Mouse (Mus musculus): ENCODE results near the gene Cdc5l. TPM values are rescaled to one million over a fixed set of nuclear protein-coding genes. Genes with fewer than 3 reads are reported as not detected.
"Not testable (repeated sequence)": the region's sequence is repeated elsewhere in the genome, so short reads cannot be mapped to it uniquely, and the experiment has no call there.

Cdc5l gene
- polyA plus RNA-seq, 1 experiment from 2014 or later = 72.3 TPM

- H3K27me3 ChIP-seq (ENCODE audit: control insufficient read depth, insufficient read depth, low read length) = not testable (repeated sequence)
These were observed 21.9 kb downstream of the Cdc5l start for GRCm38 (mm10) chr17:45411617-45412016.

GRCm38 (mm10) chr17:45408719-45409118 lies 24.8 kb downstream of the Cdc5l start:
- Histone ChIP-seq H3K4me3 (ENCODE audit: low read depth, low read length) (no peak overlapping the region), H3K36me3 (ENCODE audit: control insufficient read depth, insufficient read depth, low read length) (peaks cover 79% of the 10 kb centered on the region), H3K4me2 (replicated peaks; ENCODE audit: low read depth, low read length) (no peak overlapping the region), H3K4me1 (ENCODE audit: control insufficient read depth, insufficient read depth, low read length) (no peaks in the 10 kb centered on the region), H3K27me3 (ENCODE audit: control insufficient read depth, insufficient read depth, low read length) (no peaks in the 10 kb centered on the region), H3K9ac (replicated peaks; ENCODE audit: low read depth, low read length) (no peak overlapping the region), H3K9me3 (ENCODE audit: control insufficient read depth, low read depth, low read length) (no peaks in the 10 kb centered on the region), H3K27ac (ENCODE audit: low read length) (no peak overlapping the region)
- no peak for ATAC-seq (ENCODE audit: insufficient number of reproducible peaks, insufficient read depth, low FRiP score, low read depth)
- 88% methylated on average over 2 of the region's 2 CpGs for WGBS

More at GRCm38 (mm10) chr17:45411617-45412016, 21.9 kb downstream of the Cdc5l start:
- not testable (repeated sequence) for H3K27ac ChIP-seq (ENCODE audit: low read length); H3K4me2 ChIP-seq (replicated peaks; ENCODE audit: low read depth, low read length); ATAC-seq (ENCODE audit: insufficient number of reproducible peaks, insufficient read depth, low FRiP score, low read depth); H3K4me3 ChIP-seq (ENCODE audit: low read depth, low read length); H3K9me3 ChIP-seq (ENCODE audit: control insufficient read depth, low read depth, low read length); H3K9ac ChIP-seq (replicated peaks; ENCODE audit: low read depth, low read length); H3K4me1 ChIP-seq (ENCODE audit: control insufficient read depth, insufficient read depth, low read length)
- 56% methylated on average over 2 of the region's 2 CpGs for WGBS
- H3K36me3 ChIP-seq (ENCODE audit: control insufficient read depth, insufficient read depth, low read length) = peaks cover 81% of the 10 kb centered on the region

- no peak for ATAC-seq (ENCODE audit: insufficient number of reproducible peaks, insufficient read depth, low FRiP score, low read depth)
- Histone ChIP-seq H3K4me2 (replicated peaks; ENCODE audit: low read depth, low read length) (no peak overlapping the region), H3K27ac (ENCODE audit: low read length) (no peak overlapping the region), H3K27me3 (ENCODE audit: control insufficient read depth, insufficient read depth, low read length) (no peaks in the 10 kb centered on the region), H3K9ac (replicated peaks; ENCODE audit: low read depth, low read length) (no peak overlapping the region), H3K4me3 (ENCODE audit: low read depth, low read length) (no peak overlapping the region), H3K36me3 (ENCODE audit: control insufficient read depth, insufficient read depth, low read length) (peaks cover 55% of the 10 kb centered on the region), H3K4me1 (ENCODE audit: control insufficient read depth, insufficient read depth, low read length) (no peaks in the 10 kb centered on the region; the same call in 1 of the 2 replicates), H3K9me3 (ENCODE audit: control insufficient read depth, low read depth, low read length) (no peaks in the 10 kb centered on the region)
- 95% methylated on average over 10 of the region's 10 CpGs for WGBS
These were observed 27.3 kb downstream of the Cdc5l start for GRCm38 (mm10) chr17:45406281-45406680.

DNA sequence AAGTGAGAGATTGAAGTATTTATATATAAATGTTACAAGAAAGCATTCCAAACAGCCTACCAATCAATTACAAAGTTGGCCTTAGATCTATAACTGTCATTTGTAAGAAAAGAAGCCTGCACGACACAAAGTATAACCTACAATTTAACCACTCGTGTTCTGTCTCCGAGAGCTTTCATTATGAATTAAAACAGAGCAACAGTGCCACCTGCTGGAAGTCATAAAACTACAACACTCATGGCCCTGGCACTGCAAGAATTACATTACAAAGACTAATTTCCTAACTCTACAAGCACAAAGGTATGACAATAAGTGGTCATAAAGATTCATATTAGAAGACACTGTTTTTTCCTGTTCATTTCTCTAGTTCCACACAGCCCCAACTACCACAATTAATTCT lies 30.3 kb downstream of the Cdc5l start:
- H3K9me3 ChIP-seq (ENCODE audit: control insufficient read depth, low read depth, low read length) = no peaks in the 10 kb centered on the region
- ATAC-seq (ENCODE audit: insufficient number of reproducible peaks, insufficient read depth, low FRiP score, low read depth) = no peak
- no peaks in the 10 kb centered on the region; the same call in none of the 2 replicates for H3K4me1 ChIP-seq (ENCODE audit: control insufficient read depth, insufficient read depth, low read length)
- no peak overlapping the region for H3K4me2 ChIP-seq (replicated peaks; ENCODE audit: low read depth, low read length)
- no peak overlapping the region for H3K4me3 ChIP-seq (ENCODE audit: low read depth, low read length)
- no peak overlapping the region for H3K9ac ChIP-seq (replicated peaks; ENCODE audit: low read depth, low read length)
- WGBS = 8% methylated on average over 3 of the region's 3 CpGs
- peaks cover 37% of the 10 kb centered on the region for H3K36me3 ChIP-seq (ENCODE audit: control insufficient read depth, insufficient read depth, low read length)
- H3K27ac ChIP-seq (ENCODE audit: low read length) = no peak overlapping the region
- H3K27me3 ChIP-seq (ENCODE audit: control insufficient read depth, insufficient read depth, low read length) = no peaks in the 10 kb centered on the region

GRCm38 (mm10) chr17:45402601-45403000 lies 30.9 kb downstream of the Cdc5l start:
- WGBS = 52% methylated on average over 3 of the region's 3 CpGs
- peaks cover 36% of the 10 kb centered on the region for H3K36me3 ChIP-seq (ENCODE audit: control insufficient read depth, insufficient read depth, low read length)

DNA sequence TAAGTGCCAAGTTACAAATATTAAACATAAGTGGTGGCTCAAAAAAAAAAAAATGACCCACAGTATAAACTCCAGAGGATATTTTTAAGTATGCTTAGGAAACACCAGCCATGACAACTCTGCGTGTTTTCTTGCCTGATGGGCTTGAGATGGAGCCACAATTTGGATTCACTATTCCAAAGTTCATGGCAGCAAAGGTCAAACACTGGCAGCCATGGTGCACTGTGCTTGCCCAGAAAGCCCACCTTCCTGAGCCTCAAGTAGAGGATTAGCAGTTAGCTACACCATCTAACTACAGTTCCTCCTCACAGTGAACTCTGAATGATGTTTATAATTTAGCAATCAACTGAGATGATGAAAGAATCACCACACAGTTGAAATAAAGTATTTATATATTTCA lies 31.4 kb downstream of the Cdc5l start:
- Histone ChIP-seq H3K4me2 (replicated peaks; ENCODE audit: low read depth, low read length) (no peak overlapping the region), H3K4me3 (ENCODE audit: low read depth, low read length) (no peak overlapping the region), H3K27me3 (ENCODE audit: control insufficient read depth, insufficient read depth, low read length) (no peaks in the 10 kb centered on the region), H3K9ac (replicated peaks; ENCODE audit: low read depth, low read length) (no peak overlapping the region), H3K27ac (ENCODE audit: low read length) (no peak overlapping the region), H3K36me3 (ENCODE audit: control insufficient read depth, insufficient read depth, low read length) (peaks cover 32% of the 10 kb centered on the region), H3K9me3 (ENCODE audit: control insufficient read depth, low read depth, low read length) (no peaks in the 10 kb centered on the region), H3K4me1 (ENCODE audit: control insufficient read depth, insufficient read depth, low read length) (no peaks in the 10 kb centered on the region; the same call in none of the 2 replicates)
- no peak for ATAC-seq (ENCODE audit: insufficient number of reproducible peaks, insufficient read depth, low FRiP score, low read depth)
- WGBS = 65% methylated on average over 1 of the region's 1 CpGs

More at GRCm38 (mm10) chr17:45402601-45403000, 30.9 kb downstream of the Cdc5l start:
- H3K4me1 ChIP-seq (ENCODE audit: control insufficient read depth, insufficient read depth, low read length) = no peaks in the 10 kb centered on the region; the same call in none of the 2 replicates
- no peaks in the 10 kb centered on the region for H3K9me3 ChIP-seq (ENCODE audit: control insufficient read depth, low read depth, low read length)
- H3K27me3 ChIP-seq (ENCODE audit: control insufficient read depth, insufficient read depth, low read length) = no peaks in the 10 kb centered on the region
- H3K27ac ChIP-seq (ENCODE audit: low read length) = no peak overlapping the region; the same call in 1 of the 2 replicates
- no peak overlapping the region for H3K4me3 ChIP-seq (ENCODE audit: low read depth, low read length)
- no peak overlapping the region for H3K4me2 ChIP-seq (replicated peaks; ENCODE audit: low read depth, low read length)
- ATAC-seq (ENCODE audit: insufficient number of reproducible peaks, insufficient read depth, low FRiP score, low read depth) = no peak
- no peak overlapping the region for H3K9ac ChIP-seq (replicated peaks; ENCODE audit: low read depth, low read length)

DNA sequence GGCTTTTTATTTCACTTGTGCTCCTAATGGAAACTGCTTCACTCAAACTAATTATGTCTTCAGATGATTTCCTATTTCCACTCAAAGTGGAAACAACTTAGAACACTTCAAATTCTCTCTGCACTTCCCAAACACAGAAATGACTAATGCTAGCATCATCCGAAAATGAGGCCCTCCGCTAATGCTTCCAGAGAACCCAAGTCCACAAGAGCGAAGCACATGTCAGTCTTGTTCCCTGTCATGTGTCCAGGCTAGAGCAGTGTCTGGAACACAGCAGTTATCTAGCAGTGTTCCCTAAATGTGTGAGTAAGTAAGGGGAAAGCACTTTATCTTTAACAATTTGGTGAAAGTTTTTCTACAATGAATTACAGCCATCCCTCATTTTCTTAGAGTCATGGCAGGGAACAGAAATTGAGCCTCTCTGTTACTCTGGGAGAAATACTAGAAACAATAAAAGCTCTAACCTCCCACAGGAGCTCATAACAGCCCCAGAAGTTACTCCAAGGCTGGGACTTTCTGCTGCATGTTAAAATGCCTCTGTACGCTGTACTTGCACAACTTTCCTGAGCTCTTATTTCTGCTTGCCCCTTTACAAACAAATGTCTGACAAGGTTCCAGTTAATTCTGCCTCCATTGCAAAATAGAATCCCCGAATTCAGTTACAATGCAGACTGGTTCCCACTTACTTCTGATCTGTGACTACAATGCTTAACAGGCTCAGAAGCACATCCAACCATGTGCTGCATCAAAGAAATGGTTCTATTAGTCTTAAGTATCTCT lies 32.2 kb downstream of the Cdc5l start:
- Histone ChIP-seq H3K27ac (ENCODE audit: low read length) (no peak overlapping the region), H3K4me1 (ENCODE audit: control insufficient read depth, insufficient read depth, low read length) (no peaks in the 10 kb centered on the region; the same call in none of the 2 replicates), H3K4me2 (replicated peaks; ENCODE audit: low read depth, low read length) (no peak overlapping the region), H3K4me3 (ENCODE audit: low read depth, low read length) (no peak overlapping the region), H3K9me3 (ENCODE audit: control insufficient read depth, low read depth, low read length) (no peaks in the 10 kb centered on the region), H3K9ac (replicated peaks; ENCODE audit: low read depth, low read length) (no peak overlapping the region), H3K27me3 (ENCODE audit: control insufficient read depth, insufficient read depth, low read length) (no peaks in the 10 kb centered on the region), H3K36me3 (ENCODE audit: control insufficient read depth, insufficient read depth, low read length) (peaks cover 25% of the 10 kb centered on the region)
- 88% methylated on average over 5 of the region's 5 CpGs for WGBS
- no peak for ATAC-seq (ENCODE audit: insufficient number of reproducible peaks, insufficient read depth, low FRiP score, low read depth)

DNA sequence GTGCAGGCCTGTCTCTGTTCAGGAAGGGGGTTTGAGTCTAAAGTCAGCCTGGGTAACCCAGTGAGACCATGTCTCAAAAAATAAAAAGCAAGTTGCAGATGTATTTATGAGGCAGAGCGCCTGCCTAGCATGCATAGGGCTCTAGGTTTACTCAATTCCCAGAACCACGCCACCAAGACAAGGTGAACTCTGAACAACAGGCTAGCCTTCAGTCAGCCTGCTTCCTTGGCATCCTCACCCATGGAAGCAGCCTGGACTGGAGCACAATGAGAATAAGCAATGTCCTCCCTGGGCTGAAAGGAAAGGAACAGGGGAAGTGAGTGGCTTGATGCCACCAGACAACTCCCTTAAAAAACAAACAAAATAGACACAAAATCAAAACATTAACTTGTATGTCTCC lies 35.5 kb downstream of the Cdc5l start:
- H3K36me3 ChIP-seq (ENCODE audit: control insufficient read depth, insufficient read depth, low read length) = peaks cover 16% of the 10 kb centered on the region
- no peak overlapping the region for H3K9ac ChIP-seq (replicated peaks; ENCODE audit: low read depth, low read length)
- no peak overlapping the region for H3K4me2 ChIP-seq (replicated peaks; ENCODE audit: low read depth, low read length)
- 97% methylated on average over 2 of the region's 2 CpGs for WGBS
- no peaks in the 10 kb centered on the region; the same call in none of the 2 replicates for H3K4me1 ChIP-seq (ENCODE audit: control insufficient read depth, insufficient read depth, low read length)
- H3K27ac ChIP-seq (ENCODE audit: low read length) = no peak overlapping the region
- H3K9me3 ChIP-seq (ENCODE audit: control insufficient read depth, low read depth, low read length) = no peaks in the 10 kb centered on the region
- H3K4me3 ChIP-seq (ENCODE audit: low read depth, low read length) = no peak overlapping the region
- no peak for ATAC-seq (ENCODE audit: insufficient number of reproducible peaks, insufficient read depth, low FRiP score, low read depth)
- no peaks in the 10 kb centered on the region for H3K27me3 ChIP-seq (ENCODE audit: control insufficient read depth, insufficient read depth, low read length)
